Mouse (Mus musculus): ENCODE results near the gene Cdc42ep4.

GRCm38 (mm10) chr11:113731945-113732612 is 19.6 kb downstream of the Cdc42ep4 start:
- no peak for TF ChIP-seq E2F4 (IDR thresholded peaks at IDR 0.05; ENCODE audit: insufficient read depth)
- TF ChIP-seq POLR2A (IDR thresholded peaks at IDR 0.05; ENCODE audit: insufficient read length, low read depth): no peak
- no peak for TF ChIP-seq MAX (IDR thresholded peaks at IDR 0.05; ENCODE audit: low read depth)
- no peak for TF ChIP-seq USF1 (IDR thresholded peaks at IDR 0.05; ENCODE audit: low read depth)

Data from myocyte (in vitro differentiated cells).